Mouse (Mus musculus): ENCODE measurements around the gene Glyat.

The Glyat gene

DNA sequence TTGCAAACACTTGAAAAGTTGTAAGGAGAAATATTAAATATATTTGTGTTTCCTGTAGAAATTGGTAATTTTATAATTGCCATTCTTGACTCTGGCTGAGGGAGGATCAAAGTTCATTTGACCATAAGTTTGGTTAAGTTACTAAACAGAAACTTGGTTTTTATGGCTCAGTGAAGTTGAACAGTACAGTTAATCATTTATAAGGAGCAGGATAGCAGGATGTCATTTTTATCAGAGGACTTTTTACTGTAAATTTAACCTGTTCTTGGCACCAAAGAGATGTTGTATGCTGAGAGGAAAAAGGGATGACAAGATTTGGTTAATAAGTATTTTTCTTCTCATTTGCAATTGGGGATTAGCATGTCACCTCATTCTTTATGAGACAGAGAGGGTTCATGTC is 51.5 kb downstream of the Glyat start:
- DNase-seq (ENCODE audit: low spot score): no peak

GRCm38 (mm10) chr19:12685231-12685630 is 52.1 kb downstream of the Glyat start:
- DNase-seq (ENCODE audit: low spot score): no peak

- no peak for DNase-seq (ENCODE audit: low spot score)
Measured at GRCm38 (mm10) chr19:12695590-12695989, 62.5 kb downstream of the Glyat start, which contains the start of gene Keg1. Keg1 (plus strand) TSS chr19:12695786.

DNA sequence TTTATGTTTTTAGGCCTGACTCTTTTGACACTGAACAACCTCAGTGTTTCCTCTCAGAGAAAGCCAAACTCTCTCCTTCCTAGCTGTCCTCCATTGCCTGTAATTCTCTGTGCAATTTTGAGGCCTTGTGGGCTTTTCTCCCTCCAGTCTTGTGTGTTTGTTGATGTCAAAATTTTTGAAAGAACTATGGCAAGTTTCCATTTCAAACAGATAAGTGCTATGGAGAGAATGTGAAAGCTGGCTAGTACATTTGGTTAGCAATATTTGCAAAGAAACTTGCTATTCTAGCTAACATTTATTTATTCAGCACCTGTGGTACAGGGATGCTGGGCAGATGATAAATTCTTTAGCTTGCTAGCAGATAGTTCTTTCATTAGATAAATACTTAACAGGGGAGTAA is 63.1 kb downstream of the Glyat start:
- DNase-seq (ENCODE audit: low spot score): no peak

Data from testis, postnatal 10 days (tissue).